23 mouse cellular contexts compared by ENCODE assay signal in the genomic region with DNA sequence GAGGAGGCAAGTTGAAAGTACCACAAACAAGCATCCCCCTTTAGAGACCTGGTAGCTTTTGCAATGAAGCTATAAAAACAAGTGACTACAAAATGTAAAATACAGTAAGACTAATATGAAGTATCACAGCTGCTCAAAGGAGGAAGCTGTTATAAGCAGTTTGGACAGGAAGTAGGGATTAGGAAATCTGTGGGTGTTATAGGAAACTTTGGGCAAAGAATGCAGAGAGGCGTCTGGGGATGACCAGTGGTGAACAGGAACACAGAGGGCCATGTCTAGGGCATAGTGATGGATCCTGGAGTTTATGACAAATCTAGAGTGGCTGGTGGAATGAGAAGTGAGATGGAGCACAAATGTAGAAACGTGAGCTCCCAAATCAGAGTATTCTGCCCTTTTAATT. TPM values are rescaled to one million over a fixed set of nuclear protein-coding genes. Genes with fewer than 3 reads are reported as not detected.
A peak's percentile ranks its signal among the peaks of the same experiment; 100 is the strongest.
DNase-seq lines count a peak whose midpoint lies in the region; ATAC-seq and TF ChIP-seq lines count a peak whose summit lies in the region.
"Had no signal": no experiment of that assay in that cellular context is flagged by ENCODE, and none has a peak within 500 bp of the region (broad histone marks: within the 10 kb centered on the region; RNA-seq: fewer than 3 reads in every experiment).

No protein-coding gene starts in this region.

- H3K4me2 ChIP-seq in liver, postnatal 0 days (ENCODE audit: low read depth, low read length): no peak overlapping the region
- no peak overlapping the region for H3K4me2 ChIP-seq in liver, embryonic 11.5 days
- H3K4me2 ChIP-seq: liver, embryonic 13.5 days; stomach, embryonic 15.5 days had no signal

- no peak for TF ChIP-seq POLR2A in bone marrow macrophage, adult 2 months (IDR thresholded peaks at IDR 0.05; ENCODE audit: borderline replicate concordance, low read depth, low read length)
- TF ChIP-seq POLR2A in cerebellum, adult 2 months (IDR thresholded peaks at IDR 0.05; ENCODE audit: borderline replicate concordance, insufficient read depth, low read length): no peak

- no peak for TF ChIP-seq CTCF in liver, postnatal 0 days (IDR thresholded peaks at IDR 0.05; ENCODE audit: low read depth)
- no peak for TF ChIP-seq CTCF in bone marrow macrophage, adult 2 months (IDR thresholded peaks at IDR 0.05; ENCODE audit: low read depth, low read length)
- TF ChIP-seq CTCF in cerebellum, adult 2 months (IDR thresholded peaks at IDR 0.05; ENCODE audit: borderline replicate concordance, insufficient read depth, low read depth, low read length): no peak

- H3K9me3 ChIP-seq in liver, postnatal 0 days (ENCODE audit: low read length): no peaks in the 10 kb centered on the region
- no peaks in the 10 kb centered on the region for H3K9me3 ChIP-seq in liver, embryonic 11.5 days (ENCODE audit: control insufficient read depth, low read length)
- H3K9me3 ChIP-seq: embryonic facial prominence, embryonic 10.5 days; hindbrain, embryonic 10.5 days; liver, embryonic 13.5 days; stomach, embryonic 15.5 days had no signal

- DNase-seq in liver, postnatal 0 days: no peak
- no peak for DNase-seq in liver, embryonic 11.5 days (ENCODE audit: low spot score)
- no peak for DNase-seq in adrenal gland, adult 18-20 months (ENCODE audit: low spot score in 2 of 2)
- DNase-seq in cerebellum, adult 2 months: no peak
- DNase-seq: adrenal gland, postnatal 14 days; cerebellum, adult 8-10 months; gastrocnemius, adult 2 months; kidney, adult 11 months; kidney, postnatal 25 days; liver, embryonic 13.5 days; right cerebral cortex, postnatal 25 days; thymus, adult 18-20 months had no signal

- peak overlapping the region; percentile 34 for H3K27ac ChIP-seq in liver, postnatal 0 days (ENCODE audit: low read depth)
- no peak overlapping the region for H3K27ac ChIP-seq in liver, embryonic 11.5 days (ENCODE audit: low read depth, low read length)
- peak overlapping the region; percentile 99 for H3K27ac ChIP-seq in bone marrow macrophage, adult 2 months (ENCODE audit: insufficient read depth, low read depth, low read length)
- no peak overlapping the region for H3K27ac ChIP-seq in cerebellum, adult 2 months (ENCODE audit: insufficient read depth, low read length)
- H3K27ac ChIP-seq: embryonic facial prominence, embryonic 10.5 days; gastrocnemius, adult 2 months; hindbrain, embryonic 10.5 days; liver, embryonic 13.5 days; stomach, embryonic 15.5 days had no signal

- H3K9ac ChIP-seq in liver, postnatal 0 days (replicated peaks): no peak overlapping the region
- no peak overlapping the region for H3K9ac ChIP-seq in liver, embryonic 11.5 days (ENCODE audit: low read depth, low read length)
- H3K9ac ChIP-seq: liver, embryonic 13.5 days; stomach, embryonic 15.5 days had no signal

- H3K27me3 ChIP-seq in liver, postnatal 0 days (ENCODE audit: insufficient read depth, low read length): no peaks in the 10 kb centered on the region
- no peaks in the 10 kb centered on the region for H3K27me3 ChIP-seq in liver, embryonic 11.5 days (replicated peaks; ENCODE audit: control insufficient read depth, insufficient read depth, low read length)
- H3K27me3 ChIP-seq in cerebellum, adult 2 months (ENCODE audit: control insufficient read depth, insufficient read depth, low read length): no peaks in the 10 kb centered on the region
- H3K27me3 ChIP-seq: liver, embryonic 13.5 days; stomach, embryonic 15.5 days had no signal

- no peak; the same call in 1 of the 2 replicates for TF ChIP-seq EP300 in liver, postnatal 0 days (IDR thresholded peaks at IDR 0.05; ENCODE audit: low read depth)

- WGBS in liver, postnatal 0 days (ENCODE audit: insufficient replicate concordance): 41% methylated on average over 2 of the region's 2 CpGs
- 53% methylated on average over 2 of the region's 2 CpGs for whole genome bisulfite sequencing in liver, embryonic 11.5 days
- whole genome bisulfite sequencing in cerebellum, adult 2 months: 68% methylated on average over 2 of the region's 2 CpGs

- no peak overlapping the region for H3K4me3 ChIP-seq in liver, postnatal 0 days (ENCODE audit: low read depth, low read length)
- H3K4me3 ChIP-seq in liver, embryonic 11.5 days (ENCODE audit: low read depth, low read length): no peak overlapping the region
- H3K4me3 ChIP-seq in bone marrow macrophage, adult 2 months (ENCODE audit: insufficient read depth, low read length): no peak overlapping the region
- no peak overlapping the region for H3K4me3 ChIP-seq in cerebellum, adult 2 months (replicated peaks; ENCODE audit: insufficient read depth, low read depth, low read length)
- H3K4me3 ChIP-seq: embryonic facial prominence, embryonic 10.5 days; gastrocnemius, adult 2 months; hindbrain, embryonic 10.5 days; liver, embryonic 13.5 days; stomach, embryonic 15.5 days had no signal

- ATAC-seq in liver, postnatal 0 days: no peak
- ATAC-seq in liver, embryonic 11.5 days (replicated peaks; ENCODE audit: low FRiP score): no peak
- ATAC-seq in granulocyte monocyte progenitor cell, adult 5-6 weeks (replicated peaks; ENCODE audit: poor library complexity, severe bottlenecking): peak; percentile 83
- ATAC-seq in monocyte, adult 5-6 weeks (replicated peaks; ENCODE audit: insufficient number of reproducible peaks, low FRiP score, low TSS enrichment, poor library complexity, severe bottlenecking): peak; percentile 84
- ATAC-seq: activated CD4-positive, CD25-positive, alpha-beta regulatory T cell, adult 4 months had no signal

- H3K4me1 ChIP-seq in liver, postnatal 0 days (ENCODE audit: insufficient read depth): 0 out of 2 replicates have a peak, but pooled peaks cover 6% of the 10 kb centered on the region
- H3K4me1 ChIP-seq in liver, embryonic 11.5 days (replicated peaks; ENCODE audit: control insufficient read depth, insufficient read depth, low read length): no peaks in the 10 kb centered on the region
- peaks cover 53% of the 10 kb centered on the region for H3K4me1 ChIP-seq in bone marrow macrophage, adult 2 months (ENCODE audit: control insufficient read depth, insufficient read depth, low read length)
- H3K4me1 ChIP-seq in cerebellum, adult 2 months (ENCODE audit: control insufficient read depth, insufficient read depth, low read length): no peaks in the 10 kb centered on the region
- H3K4me1 ChIP-seq: embryonic facial prominence, embryonic 10.5 days; hindbrain, embryonic 10.5 days; stomach, embryonic 15.5 days had no signal

- no peaks in the 10 kb centered on the region for H3K36me3 ChIP-seq in liver, postnatal 0 days (replicated peaks; ENCODE audit: insufficient read depth, low read length)
- no peaks in the 10 kb centered on the region for H3K36me3 ChIP-seq in liver, embryonic 11.5 days (ENCODE audit: control insufficient read depth, insufficient read depth, low read length)
- H3K36me3 ChIP-seq: embryonic facial prominence, embryonic 10.5 days; hindbrain, embryonic 10.5 days; liver, embryonic 13.5 days; stomach, embryonic 15.5 days had no signal

RNA-seq across cellular contexts. Expression of gene Ccr3, which starts 31.8 kb away (rescaled TPM):
- polyA plus RNA-seq in liver, postnatal 0 days (2015; fragmentation: Nextera tagmentation; extraction: Ambion mirVana): 0.40 and 0.42 TPM in 2 replicates
- polyA plus RNA-seq in liver, embryonic 11.5 days (2014; fragmentation: Nextera tagmentation; extraction: Ambion mirVana): 0.04 and 0.05 TPM in 2 replicates
- 4.6 and 4.9 TPM in 2 replicates for polyA plus RNA-seq in bone marrow macrophage, adult 2 months (2012; ENCODE audit: insufficient read depth, insufficient read length, missing spikeins)
- total RNA-seq in granulocyte monocyte progenitor cell, adult 5-6 weeks (2014; fragmentation: Nextera tagmentation): not detected in 2 replicates
- 0.36 and 0.73 TPM in 2 replicates for total RNA-seq in granulocyte monocyte progenitor cell, adult 5-6 weeks (2017)
- 1.6 to 124 TPM (median 118 TPM) in 3 replicates for total RNA-seq in monocyte, adult 5-6 weeks (2017)
- not detected for total RNA-seq in adrenal gland, adult 18-20 months (2021)
- not detected in 2 replicates for polyA plus RNA-seq in cerebellum, adult 2 months (2012; rRNA removed)
- total RNA-seq: gastrocnemius, adult 2 months; layer of hippocampus, adult 8-10 months; left cerebral cortex, postnatal 36 days; midbrain, postnatal 0 days had no signal
- polyA plus RNA-seq: embryonic facial prominence, embryonic 10.5 days; forebrain, embryonic 11.5 days; hindbrain, embryonic 10.5 days; midbrain, postnatal 0 days had no signal

RNA-seq across cellular contexts. Expression of gene Ccr2, which starts 48.2 kb away (rescaled TPM):
- 4.9 and 5.0 TPM in 2 replicates for polyA plus RNA-seq in liver, postnatal 0 days (2015; fragmentation: Nextera tagmentation; extraction: Ambion mirVana)
- 0.64 and 0.80 TPM in 2 replicates for polyA plus RNA-seq in liver, embryonic 11.5 days (2014; fragmentation: Nextera tagmentation; extraction: Ambion mirVana)
- 126 and 129 TPM in 2 replicates for polyA plus RNA-seq in bone marrow macrophage, adult 2 months (2012; ENCODE audit: insufficient read depth, insufficient read length, missing spikeins)
- 77.9 and 81.0 TPM in 2 replicates for total RNA-seq in granulocyte monocyte progenitor cell, adult 5-6 weeks (2014; fragmentation: Nextera tagmentation)
- total RNA-seq in granulocyte monocyte progenitor cell, adult 5-6 weeks (2017): 132 and 146 TPM in 2 replicates
- total RNA-seq in monocyte, adult 5-6 weeks (2017): 260 to 312 TPM (median 269 TPM) in 3 replicates
- total RNA-seq in adrenal gland, adult 18-20 months (2021): 1 to 10 TPM; 1.2 to 1.5 TPM
- polyA plus RNA-seq in cerebellum, adult 2 months (2012; rRNA removed): 0.10 and 0.13 TPM in 2 replicates

Comparison
In these comparisons a context has a peak if more than half of its experiments do, and no peak if none do; other contexts are left out.
1. H3K27ac ChIP-seq: peak in liver, postnatal 0 days (single experiment) and bone marrow macrophage, adult 2 months (single experiment); none in liver, embryonic 11.5 days (single experiment) and cerebellum, adult 2 months (single experiment).
2. ATAC-seq: peak in granulocyte monocyte progenitor cell, adult 5-6 weeks (single experiment) and monocyte, adult 5-6 weeks (single experiment); none in liver, postnatal 0 days (single experiment) and liver, embryonic 11.5 days (single experiment).
3. RNA of gene Ccr2, which starts 48.2 kb away (polyA plus RNA-seq): 126 to 129 TPM in bone marrow macrophage, adult 2 months; 4.9 to 5.0 TPM in liver, postnatal 0 days, 0.64 to 0.80 TPM in liver, embryonic 11.5 days and 0.10 to 0.13 TPM in cerebellum, adult 2 months; every median in the first group is over 10 times any median in the second.